Mouse (Mus musculus): Measurements from ENCODE around the gene 1700056E22Rik.

DNA sequence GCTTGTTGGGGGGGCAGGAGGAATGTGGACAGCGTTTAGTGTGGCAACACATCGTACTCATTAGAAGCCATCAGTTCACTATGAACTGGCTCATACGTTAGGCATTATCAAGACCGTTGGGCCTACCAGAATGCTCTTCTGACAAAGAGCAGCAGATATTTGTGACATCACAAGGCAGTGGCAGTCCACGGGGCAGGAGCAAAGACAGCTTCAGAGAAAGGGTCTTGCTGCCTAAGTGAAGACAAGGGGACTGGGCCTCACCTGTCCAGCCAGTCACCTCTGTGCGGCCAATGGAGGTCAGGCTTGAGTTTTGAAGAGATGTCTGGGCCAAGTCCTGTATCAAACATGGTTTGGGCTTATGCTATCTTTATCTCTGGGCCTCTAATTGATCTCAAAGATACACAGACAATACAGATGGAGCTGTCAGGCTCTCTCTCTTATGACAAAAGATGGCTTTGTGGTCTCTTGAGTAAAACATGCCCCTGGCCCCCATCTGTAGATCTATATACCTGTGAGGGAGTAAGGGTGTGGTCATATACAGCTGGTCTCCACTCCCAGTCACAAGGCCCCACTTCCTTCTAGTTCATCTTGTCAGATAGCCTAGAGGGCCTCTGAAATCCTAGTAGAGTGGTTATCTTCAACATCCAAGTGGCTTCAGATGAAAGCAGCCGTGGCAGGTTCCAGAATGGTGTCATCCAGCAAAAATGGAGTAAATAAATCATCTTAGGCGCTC, 3.9 kb downstream of the 1700056E22Rik start:
- TF ChIP-seq CTCF (IDR thresholded peaks at IDR 0.05; ENCODE audit: low read depth) (no peak), EP300 (IDR thresholded peaks at IDR 0.05; ENCODE audit: low read depth) (no peak)
